In genomic region chr5:149160469-149160868, GRCm38 (mm10) we compare ENCODE assay signal across 18 mouse cellular contexts. TPM values are rescaled to one million over a fixed set of nuclear protein-coding genes. Genes with fewer than 3 reads are reported as not detected.
DNase-seq lines count a peak whose midpoint lies in the region.
"Had no signal": no experiment of that assay in that cellular context is flagged by ENCODE, and none has a peak within 500 bp of the region (broad histone marks: within the 10 kb centered on the region; RNA-seq: fewer than 3 reads in every experiment).

No protein-coding gene starts in this region.

- DNase-seq in adrenal gland, postnatal 36 days, result peak; percentile 8 to 10
- DNase-seq in adrenal gland, postnatal 25 days, result no peak
- DNase-seq in CD4-positive helper T cell, adult 2 months (ENCODE audit: low read depth, low spot score), result peak; percentile 51
- peak; percentile 13 for DNase-seq in Muller cell, postnatal 12 days (ENCODE audit: inconsistent ontology term)
- peak; percentile 14 for DNase-seq in retina, postnatal 1 day
- DNase-seq in testis, postnatal 14 days (ENCODE audit: low spot score), result no peak
- DNase-seq in spleen, postnatal 10 days (ENCODE audit: low spot score in 2 of 2), result no peak
- DNase-seq: adrenal gland, postnatal 14 days; cerebellum, adult 8-10 months; cerebellum, postnatal 25 days; gastrocnemius, postnatal 10 days; kidney, postnatal 36 days; liver, postnatal 0 days; lung, postnatal 4 days; right cerebral cortex, adult 18-20 months; spleen, adult 18-20 months; thymus, adult 2 months; thymus, postnatal 36 days had no signal

RNA-seq across cellular contexts. Expression of gene Uspl1, which starts 23.7 kb away (rescaled TPM):
- total RNA-seq in adrenal gland, postnatal 36 days (2021), result 10 to 100 TPM; 29.9 to 40.6 TPM
- total RNA-seq in adrenal gland, postnatal 25 days (2021), result 30.4 and 32.5 TPM in 2 replicates

RNA-seq across cellular contexts. Expression of gene Hmgb1, which starts 23.8 kb away (rescaled TPM):
- 100 to 1,000 TPM; 141 to 161 TPM for total RNA-seq in adrenal gland, postnatal 36 days (2021)
- 152 and 186 TPM in 2 replicates for total RNA-seq in adrenal gland, postnatal 25 days (2021)

Comparison
In these comparisons a context has a peak if more than half of its experiments do, and no peak if none do; other contexts are left out.
1. DNase-seq: peak in adrenal gland, postnatal 36 days (2 of 2), CD4-positive helper T cell, adult 2 months (single experiment), Muller cell, postnatal 12 days (single experiment) and retina, postnatal 1 day (single experiment); none in adrenal gland, postnatal 25 days (single experiment), testis, postnatal 14 days (single experiment) and spleen, postnatal 10 days (0 of 2).